Mouse (Mus musculus): Measurements from ENCODE around the gene Prdm12.

- TF ChIP-seq CTCF (IDR thresholded peaks at IDR 0.05) (no peak), EP300 (IDR thresholded peaks at IDR 0.05) (no peak)
Measured at GRCm38 (mm10) chr2:31678641-31679040, 38.8 kb downstream of the Prdm12 start.

Measured in lung, postnatal 0 days (tissue).